Mouse (Mus musculus) forebrain, embryonic 12.5 days (tissue): Measurements from ENCODE around the gene Larp4. TPM values are rescaled to one million over a fixed set of nuclear protein-coding genes. Genes with fewer than 3 reads are reported as not detected.
"Not testable (repeated sequence)": the region's sequence is repeated elsewhere in the genome, so short reads cannot be mapped to it uniquely, and the experiment has no call there.

Experiments
- ATAC-seq: fragments of 200-750 bp; cut with Nextera tagmentation; 2 replicates; pipeline ENCODE4 v1.8.0; 2017; ENCODE audit warnings: moderate TSS enrichment; ENCODE audit not compliant: low FRiP score
- H3K27ac ChIP-seq: fragments of 300-500 bp; sonication (generic); 2 replicates; pipeline ENCODE4 v1.5.1; 2016; ENCODE audit warnings: mild to moderate bottlenecking
- H3K27me3 ChIP-seq: fragments of 300-500 bp; sonication (generic); 2 replicates; pipeline ENCODE4 v1.6.1; 2016; ENCODE audit warnings: mild to moderate bottlenecking
- H3K36me3 ChIP-seq: fragments of 300-500 bp; sonication (generic); replicated peaks from 2 replicates; pipeline ENCODE4 v1.6.1; 2016; ENCODE audit warnings: mild to moderate bottlenecking
- H3K4me1 ChIP-seq: fragments of 300-500 bp; sonication (generic); 2 replicates; pipeline ENCODE4 v1.6.1; 2016
- H3K4me2 ChIP-seq: fragments of 300-500 bp; sonication (generic); 2 replicates; pipeline ENCODE4 v1.6.1; 2016; ENCODE audit warnings: mild to moderate bottlenecking, moderate library complexity
- H3K4me3 ChIP-seq: fragments of 300-500 bp; sonication (generic); replicated peaks from 2 replicates; pipeline ENCODE4 v1.5.1; 2016; ENCODE audit warnings: mild to moderate bottlenecking
- H3K9ac ChIP-seq: fragments of 300-500 bp; sonication (generic); 2 replicates; pipeline ENCODE4 v1.6.1; 2016; ENCODE audit warnings: mild to moderate bottlenecking
- H3K9me3 ChIP-seq: fragments of 300-500 bp; sonication (generic); 2 replicates; pipeline ENCODE4 v1.6.1; 2016
- WGBS: fragments of 180-500 bp; shearing (Covaris S2); methylation state at CpG from one replicate; pipeline ENCODE4 v1.1.7; 2016; 5-methylcytosine and 5-hydroxymethylcytosine counted together
- polyA plus RNA-seq: library from polyadenylated mRNA; unstranded; fragments of >200 nt; fragmentation: Nextera tagmentation; extraction: Ambion mirVana; gene quantifications from 2 replicates; pipeline ENCODE4 v1.2.1, GENCODE M21; 2016

The Larp4 gene
- polyA plus RNA-seq, 1 experiment from 2014 or later = 41.5 TPM

DNA sequence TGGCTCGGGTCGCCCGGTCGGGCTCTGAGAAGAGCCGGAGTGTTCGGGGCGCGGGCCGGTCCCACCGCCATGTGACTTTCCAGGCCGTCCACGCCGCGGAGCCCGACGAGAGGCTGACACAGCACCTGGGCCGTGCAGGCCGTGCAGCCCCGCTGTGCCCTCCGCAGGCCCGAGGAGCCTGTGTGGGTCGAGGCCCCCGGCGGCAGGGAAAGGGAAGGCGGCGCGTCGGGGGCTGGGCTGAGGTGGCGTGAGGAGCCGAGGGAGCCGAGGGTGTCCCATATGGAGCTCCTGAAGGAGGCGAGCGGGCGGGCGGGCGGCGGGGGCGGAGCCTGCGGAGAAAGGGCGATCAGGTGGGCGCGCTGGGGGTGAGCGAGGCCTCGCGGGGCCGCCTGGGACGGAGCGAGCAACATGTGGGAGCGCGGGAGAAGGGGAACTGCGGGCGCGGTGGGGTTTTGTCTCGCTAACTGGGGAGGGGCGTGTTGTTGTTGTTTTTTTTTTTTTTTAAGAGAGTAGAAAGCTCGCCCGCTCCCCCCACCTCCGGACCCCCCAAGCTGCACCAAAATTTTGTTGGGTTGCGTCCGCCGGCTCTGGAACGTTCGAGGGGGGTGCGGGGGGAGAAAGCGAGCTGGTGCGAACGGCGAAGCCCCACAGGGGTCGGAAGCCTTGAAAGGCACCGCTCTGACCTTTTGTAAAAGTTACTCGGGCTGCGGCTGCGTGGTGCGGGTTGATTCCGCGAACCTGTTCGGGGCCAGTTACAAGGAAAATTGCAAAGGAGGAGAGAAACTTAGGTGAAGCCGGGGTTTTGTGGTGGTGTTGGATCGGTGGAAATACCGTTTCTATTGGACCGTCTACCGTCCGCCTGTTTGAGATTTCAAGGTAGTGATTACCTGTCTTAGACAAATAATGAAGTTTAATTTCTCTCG is 3.4 kb downstream of the Larp4 start:
- Histone ChIP-seq H3K36me3 (no peaks in the 10 kb centered on the region), H3K9ac (peak overlapping the region; percentile 81), H3K27ac (peak overlapping the region; percentile 97), H3K27me3 (no peaks in the 10 kb centered on the region), H3K9me3 (no peaks in the 10 kb centered on the region), H3K4me2 (peak overlapping the region; percentile 66), H3K4me1 (peaks cover 4% of the 10 kb centered on the region), H3K4me3 (peak overlapping the region; percentile 94)
- peak; percentile 84 for ATAC-seq
- under 1% methylated on average over 82 of the region's 84 CpGs for WGBS

DNA sequence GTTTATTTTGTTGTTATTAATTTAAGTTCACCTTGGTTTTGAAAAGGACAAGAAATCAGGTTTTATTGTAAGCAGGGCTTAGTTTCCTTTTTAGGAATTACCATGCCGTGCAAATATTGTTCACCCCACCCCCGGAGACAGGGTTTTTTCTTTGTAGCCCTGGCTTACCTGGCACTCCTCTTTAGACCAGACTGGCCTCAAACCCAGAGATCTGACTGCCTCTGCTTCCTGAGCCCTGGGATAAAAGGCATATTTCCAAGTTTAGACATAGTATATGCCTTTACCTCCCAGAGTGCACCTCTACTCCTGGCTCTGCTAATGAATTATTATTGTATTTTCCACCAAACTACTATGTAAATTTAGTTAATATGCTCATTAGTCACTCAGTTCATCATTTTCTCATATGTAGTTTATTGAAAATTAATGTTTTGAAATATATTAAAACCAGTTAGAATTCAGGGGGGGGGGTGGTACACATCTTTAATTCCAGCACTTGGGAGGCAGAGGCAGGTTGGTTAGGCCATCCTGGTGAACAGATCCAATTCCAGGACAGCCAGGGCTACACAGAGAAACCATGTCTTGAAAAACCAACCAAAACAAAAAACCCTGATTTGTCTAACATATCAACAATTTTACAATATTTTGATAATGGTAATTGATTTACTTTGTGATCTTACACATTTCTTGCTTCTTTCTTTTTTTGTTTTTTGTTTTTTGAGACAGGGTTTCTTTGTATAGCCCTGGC is 4.8 kb downstream of the Larp4 start:
- Histone ChIP-seq H3K27me3 (no peaks in the 10 kb centered on the region), H3K9me3 (no peaks in the 10 kb centered on the region), H3K9ac (no peak overlapping the region), H3K4me3 (no peak overlapping the region), H3K4me1 (peaks cover 4% of the 10 kb centered on the region), H3K4me2 (peak overlapping the region; percentile 10; the same call in 1 of the 2 replicates), H3K36me3 (no peaks in the 10 kb centered on the region), H3K27ac (no peak overlapping the region)
- no peak for ATAC-seq
- 89% methylated on average over 2 of the region's 2 CpGs for WGBS

DNA sequence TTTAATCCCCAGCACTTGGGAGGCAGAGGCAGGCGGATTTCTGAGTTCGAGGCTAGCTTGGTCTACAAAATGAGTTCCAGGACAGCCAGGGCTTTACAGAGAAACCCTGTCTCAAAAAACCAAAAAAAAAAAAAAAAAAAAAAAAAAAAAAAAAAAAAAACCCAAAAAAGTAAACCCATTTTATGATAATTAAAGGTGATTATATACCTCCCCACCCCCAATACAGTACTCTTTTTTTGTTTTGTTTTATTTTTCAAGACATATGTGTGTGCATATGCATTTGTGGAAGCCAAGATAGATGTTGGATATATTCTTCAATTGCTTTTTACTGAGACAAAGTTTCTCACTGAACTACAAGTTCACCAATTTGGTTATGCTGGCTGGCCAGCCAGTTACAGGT is 6.3 kb downstream of the Larp4 start:
- H3K9ac ChIP-seq, H3K4me2 ChIP-seq, H3K9me3 ChIP-seq, H3K4me3 ChIP-seq, ATAC-seq, H3K4me1 ChIP-seq, H3K27ac ChIP-seq, H3K36me3 ChIP-seq, H3K27me3 ChIP-seq: not testable (repeated sequence)
- 88% methylated on average over 2 of the region's 2 CpGs for WGBS

DNA sequence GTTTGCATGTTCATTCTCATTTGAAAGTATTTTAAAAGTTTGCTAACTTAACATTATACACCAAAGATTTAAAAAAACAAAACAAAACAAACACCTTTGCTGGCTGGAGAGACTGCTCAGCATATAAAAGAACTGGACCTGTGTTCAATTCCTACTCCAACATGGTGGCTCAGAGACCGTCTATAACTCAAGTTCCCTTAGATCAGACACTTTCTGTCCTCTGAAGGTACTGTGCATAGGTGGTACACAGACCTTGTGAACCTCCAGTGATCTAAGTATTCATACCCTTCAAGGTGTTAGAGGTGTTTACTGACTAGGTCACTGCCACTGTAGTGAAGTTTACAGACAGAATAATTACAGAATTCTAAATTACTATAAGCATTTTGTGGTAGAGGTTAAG is 9.4 kb downstream of the Larp4 start:
- no peak overlapping the region for H3K27ac ChIP-seq
- no peak for ATAC-seq
- H3K4me1 ChIP-seq = no peaks in the 10 kb centered on the region
- WGBS = 77% methylated on average over 1 of the region's 1 CpGs
- H3K36me3 ChIP-seq = no peaks in the 10 kb centered on the region
- H3K27me3 ChIP-seq = no peaks in the 10 kb centered on the region
- no peaks in the 10 kb centered on the region for H3K9me3 ChIP-seq
- H3K9ac ChIP-seq = no peak overlapping the region
- no peak overlapping the region for H3K4me2 ChIP-seq
- no peak overlapping the region for H3K4me3 ChIP-seq

DNA sequence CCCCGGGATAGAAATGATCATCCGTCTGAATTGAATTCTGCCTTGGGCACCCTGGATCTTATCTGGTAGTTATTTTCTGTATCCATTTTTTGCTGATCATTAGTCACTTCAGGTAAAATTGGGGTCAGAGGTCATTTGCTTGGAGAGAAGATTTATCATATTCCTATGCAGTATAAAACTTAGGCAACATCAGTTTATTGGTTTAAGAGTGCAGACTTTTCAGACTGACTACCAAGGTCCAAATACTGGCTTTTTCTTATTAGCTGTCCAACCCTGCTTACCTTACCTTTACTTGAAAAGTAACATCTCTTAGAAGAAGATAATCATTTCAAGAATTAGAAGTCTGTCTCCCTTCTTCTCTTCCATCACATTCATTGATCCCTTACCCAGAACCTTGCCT is 9.8 kb downstream of the Larp4 start:
- no peak for ATAC-seq
- H3K27me3 ChIP-seq = no peaks in the 10 kb centered on the region
- H3K36me3 ChIP-seq = no peaks in the 10 kb centered on the region
- H3K9ac ChIP-seq = no peak overlapping the region
- H3K9me3 ChIP-seq = no peaks in the 10 kb centered on the region
- H3K4me1 ChIP-seq = no peaks in the 10 kb centered on the region
- WGBS = 90% methylated on average over 2 of the region's 2 CpGs
- no peak overlapping the region for H3K27ac ChIP-seq
- no peak overlapping the region for H3K4me2 ChIP-seq
- no peak overlapping the region for H3K4me3 ChIP-seq

DNA sequence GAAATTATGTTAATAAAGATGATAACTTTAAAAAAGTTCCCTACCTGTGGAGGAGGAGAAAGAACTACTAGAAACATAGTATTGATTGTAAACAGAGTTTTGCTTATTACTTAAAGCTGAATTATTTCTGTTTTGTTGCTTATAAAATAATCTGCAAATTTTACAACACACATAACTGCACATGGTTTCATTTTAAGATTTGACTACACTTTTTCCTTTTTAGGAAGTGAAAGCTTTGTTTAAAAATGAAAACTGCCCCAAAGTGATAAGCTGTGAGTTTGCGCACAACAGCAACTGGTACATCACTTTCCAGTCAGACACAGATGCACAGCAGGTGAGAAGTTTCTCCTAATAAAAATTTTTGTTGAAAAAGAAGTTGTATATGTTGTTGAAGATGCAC is 23.2 kb downstream of the Larp4 start:
- 98% methylated on average over 1 of the region's 1 CpGs for WGBS
- peaks cover 45% of the 10 kb centered on the region for H3K36me3 ChIP-seq
- no peak for ATAC-seq

DNA sequence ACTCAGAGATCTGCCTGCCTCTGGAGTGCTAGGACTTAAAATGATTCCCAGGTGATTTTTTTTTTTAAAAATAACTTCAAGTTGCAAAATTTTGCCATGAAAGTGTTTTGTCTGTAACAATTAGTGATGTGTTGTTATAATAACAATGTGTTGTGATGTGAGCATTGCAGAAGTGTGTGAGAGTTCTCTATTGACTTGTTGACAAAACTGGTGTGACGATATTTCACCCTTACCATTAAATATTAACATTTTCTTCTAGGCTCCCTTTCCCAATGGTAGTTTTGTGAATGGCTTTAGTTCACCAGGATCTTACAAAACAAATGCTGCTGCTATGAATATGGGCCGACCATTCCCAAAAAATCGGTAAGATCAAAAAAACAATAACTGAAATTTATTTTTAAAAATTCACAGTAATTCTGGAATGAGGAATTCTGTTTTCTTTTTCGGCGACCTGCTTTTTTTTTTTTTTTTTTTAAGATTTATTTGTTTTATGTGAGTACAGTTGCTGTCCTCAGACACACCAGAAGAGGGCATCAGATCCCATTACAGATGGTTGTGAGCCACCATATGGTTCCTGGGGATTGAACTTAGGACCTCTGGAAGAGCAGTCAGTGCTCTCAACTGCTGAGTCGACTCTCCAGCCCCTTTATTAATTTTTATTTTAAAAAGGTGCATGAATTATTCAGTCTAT is 27.4 kb downstream of the Larp4 start:
- H3K4me3 ChIP-seq = no peak overlapping the region
- no peak overlapping the region for H3K4me2 ChIP-seq
- H3K27me3 ChIP-seq = no peaks in the 10 kb centered on the region
- no peak overlapping the region for H3K27ac ChIP-seq
- no peaks in the 10 kb centered on the region for H3K9me3 ChIP-seq
- peaks cover 43% of the 10 kb centered on the region for H3K36me3 ChIP-seq
- no peaks in the 10 kb centered on the region for H3K4me1 ChIP-seq
- no peak for ATAC-seq
- 93% methylated on average over 6 of the region's 6 CpGs for WGBS
- no peak overlapping the region for H3K9ac ChIP-seq

More for the DNA sequence above, 23.2 kb downstream of the Larp4 start:
- no peaks in the 10 kb centered on the region for H3K9me3 ChIP-seq
- no peak overlapping the region for H3K4me2 ChIP-seq
- H3K4me3 ChIP-seq = no peak overlapping the region
- no peaks in the 10 kb centered on the region for H3K27me3 ChIP-seq
- H3K27ac ChIP-seq = no peak overlapping the region
- no peak overlapping the region for H3K9ac ChIP-seq
- no peaks in the 10 kb centered on the region for H3K4me1 ChIP-seq

DNA sequence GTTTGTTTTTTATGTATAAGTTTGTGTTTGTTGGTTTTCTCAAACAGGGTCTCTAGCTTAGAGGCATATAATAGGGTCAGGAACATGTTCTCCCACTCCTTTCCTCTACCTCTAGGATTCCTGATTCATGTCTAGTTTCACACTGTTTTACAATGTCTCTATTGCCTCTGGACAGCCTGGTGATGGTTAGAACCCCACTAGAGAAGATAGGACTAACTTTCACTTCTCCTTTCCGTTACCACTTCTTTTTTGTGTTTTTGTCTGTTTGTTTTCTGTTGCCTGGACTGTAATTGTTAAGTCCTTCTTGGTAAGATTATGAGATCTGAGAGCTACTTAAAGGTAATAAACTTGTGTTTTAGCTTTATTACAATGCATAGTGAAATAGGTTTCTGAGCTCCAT is 29.5 kb downstream of the Larp4 start:
- Histone ChIP-seq H3K27me3 (no peaks in the 10 kb centered on the region), H3K9ac (no peak overlapping the region), H3K4me1 (no peaks in the 10 kb centered on the region), H3K4me3 (no peak overlapping the region), H3K4me2 (no peak overlapping the region), H3K36me3 (peaks cover 52% of the 10 kb centered on the region), H3K27ac (no peak overlapping the region), H3K9me3 (no peaks in the 10 kb centered on the region)
- WGBS = 97% methylated on average over 1 of the region's 1 CpGs
- ATAC-seq = no peak

DNA sequence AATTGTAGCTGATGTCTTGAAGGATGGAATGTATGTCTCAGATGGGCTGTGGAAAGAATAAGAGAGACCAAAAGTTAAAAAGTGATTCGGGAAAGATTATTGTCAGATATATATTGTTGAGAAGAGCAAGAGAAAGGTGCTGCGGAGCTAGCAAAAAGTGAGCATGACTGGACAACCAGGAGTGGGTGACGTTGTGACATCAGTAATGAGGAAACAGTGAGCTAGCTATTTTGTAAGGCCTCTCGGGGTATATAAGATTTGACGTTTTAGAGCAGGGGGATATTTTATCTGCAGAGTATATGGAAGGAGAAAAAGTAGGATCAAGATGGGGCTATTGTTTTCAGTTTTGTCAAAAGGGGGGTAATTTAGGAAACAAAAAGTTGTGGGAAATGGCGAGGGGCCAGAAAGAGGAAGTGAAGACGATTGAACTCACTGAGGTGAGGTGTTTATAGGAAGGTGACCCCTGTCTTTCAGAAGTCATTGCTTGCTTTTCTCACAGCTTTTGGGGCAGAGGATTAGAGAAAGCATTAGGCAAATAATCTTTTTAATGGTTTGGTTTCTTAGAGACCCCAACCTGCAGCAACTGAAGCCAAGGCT is 34.9 kb downstream of the Larp4 start:
- WGBS = 89% methylated on average over 7 of the region's 7 CpGs
- Histone ChIP-seq H3K9me3 (no peaks in the 10 kb centered on the region), H3K9ac (no peak overlapping the region), H3K27ac (no peak overlapping the region), H3K4me2 (no peak overlapping the region), H3K4me3 (no peak overlapping the region), H3K36me3 (peaks cover 69% of the 10 kb centered on the region), H3K4me1 (no peaks in the 10 kb centered on the region), H3K27me3 (no peaks in the 10 kb centered on the region)
- no peak for ATAC-seq

DNA sequence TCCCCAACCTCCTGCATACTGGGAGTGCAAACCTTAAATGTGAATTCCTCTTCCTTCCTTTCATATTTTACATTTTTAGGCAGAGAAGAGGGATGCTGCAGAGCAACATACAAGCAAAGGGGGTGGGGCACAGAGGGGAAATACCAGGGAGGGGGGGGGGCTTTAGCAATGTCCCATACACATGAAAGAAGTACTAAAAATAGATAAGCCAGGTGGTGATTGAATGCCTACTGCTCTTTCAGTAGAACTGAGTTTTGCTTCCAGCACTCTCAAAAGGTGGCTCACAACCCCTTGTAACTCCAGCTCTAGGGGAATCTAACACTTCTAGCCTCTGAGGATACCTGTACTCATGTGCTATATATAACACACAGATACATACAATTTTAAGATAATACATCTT is 36.3 kb downstream of the Larp4 start:
- ATAC-seq = no peak
- Histone ChIP-seq H3K4me2 (no peak overlapping the region), H3K27ac (no peak overlapping the region), H3K27me3 (no peaks in the 10 kb centered on the region), H3K9ac (no peak overlapping the region), H3K4me3 (no peak overlapping the region), H3K9me3 (no peaks in the 10 kb centered on the region), H3K4me1 (no peaks in the 10 kb centered on the region), H3K36me3 (peaks cover 77% of the 10 kb centered on the region)

DNA sequence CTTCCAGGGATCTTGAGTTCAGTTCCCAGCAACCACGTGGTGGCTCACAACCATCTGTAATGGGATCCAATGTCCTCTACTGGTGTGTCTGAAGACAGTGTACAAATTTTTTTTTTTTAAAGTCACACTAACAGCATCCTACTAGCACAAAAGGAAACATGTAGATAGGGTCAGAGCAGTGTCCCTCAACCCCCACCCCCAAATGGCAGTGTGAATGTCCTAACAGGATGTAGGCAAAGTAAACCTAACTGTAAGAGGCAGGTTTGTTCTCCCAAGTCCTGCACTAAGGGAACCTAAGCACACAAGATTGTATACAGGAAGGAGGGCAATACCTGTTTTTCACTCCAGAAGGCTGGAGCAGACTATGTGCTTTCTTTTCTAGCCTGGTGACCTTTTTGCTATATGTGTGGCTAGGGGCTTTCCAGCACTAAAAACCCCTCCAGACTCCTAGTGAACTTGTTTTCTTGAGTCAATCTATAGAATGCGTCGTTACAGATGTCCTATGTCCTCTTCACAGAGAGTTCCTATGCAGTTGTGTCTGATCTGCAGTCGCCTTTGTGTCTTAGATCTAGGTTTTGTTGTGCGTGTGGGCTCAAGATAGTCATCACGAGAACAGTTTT is 48.5 kb downstream of the Larp4 start:
- Histone ChIP-seq H3K27me3 (no peaks in the 10 kb centered on the region), H3K4me3 (no peak overlapping the region), H3K9ac (no peak overlapping the region), H3K36me3 (peaks cover 7% of the 10 kb centered on the region), H3K4me2 (no peak overlapping the region), H3K27ac (no peak overlapping the region), H3K4me1 (no peaks in the 10 kb centered on the region), H3K9me3 (no peaks in the 10 kb centered on the region)
- ATAC-seq = no peak
- WGBS = 80% methylated on average over 6 of the region's 6 CpGs

DNA sequence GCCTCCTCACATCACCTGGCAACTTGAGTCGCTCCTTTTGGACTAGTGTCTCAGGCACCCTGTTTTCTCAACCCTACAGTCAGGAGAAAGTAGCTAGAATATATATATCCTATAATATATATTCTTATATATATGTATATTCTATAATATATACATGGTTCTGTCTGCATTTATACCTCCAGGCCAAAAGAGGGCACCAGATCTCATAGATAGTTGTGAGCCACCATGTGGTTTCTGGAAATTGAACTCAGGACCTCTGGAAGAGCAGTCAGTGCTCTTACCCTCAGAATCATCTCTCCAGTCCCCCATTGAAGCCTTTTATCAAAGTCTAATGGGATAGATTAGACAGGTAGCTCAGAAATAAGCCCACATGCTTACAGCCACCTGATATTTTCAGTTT is 51.3 kb downstream of the Larp4 start:
- Histone ChIP-seq H3K4me2 (no peak overlapping the region), H3K4me3 (no peak overlapping the region), H3K27ac (no peak overlapping the region), H3K4me1 (no peaks in the 10 kb centered on the region), H3K27me3 (no peaks in the 10 kb centered on the region), H3K36me3 (0 out of 2 replicates have a peak, but pooled peaks cover 3% of the 10 kb centered on the region), H3K9me3 (no peaks in the 10 kb centered on the region), H3K9ac (no peak overlapping the region)
- 88% methylated on average over 1 of the region's 1 CpGs for WGBS
- no peak for ATAC-seq
